Mouse (Mus musculus): ENCODE results near the gene Adgrl2.

Gene Adgrl2

DNA sequence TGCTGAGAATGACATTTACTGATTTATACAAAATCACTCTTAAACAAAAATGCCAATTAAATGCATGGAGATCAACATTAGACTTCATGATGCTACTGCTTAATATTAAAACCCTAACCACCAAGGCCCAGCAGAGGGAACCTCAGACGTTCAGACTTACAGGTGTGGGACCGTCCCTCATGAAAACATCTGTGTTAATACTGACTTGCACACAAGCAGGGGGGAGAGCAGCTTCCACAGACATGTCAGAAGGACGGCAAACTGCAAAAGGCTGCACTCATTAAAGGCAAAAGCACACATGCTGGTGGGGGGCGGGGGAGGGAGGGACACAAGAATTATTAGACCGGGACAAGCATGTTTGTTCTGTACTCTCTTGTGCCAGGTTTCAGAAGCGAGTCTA is 168.7 kb downstream of the Adgrl2 start:
- DNase-seq (ENCODE audit: low spot score), result no peak

GRCm38 (mm10) chr3:148819323-148820046 is 170.9 kb downstream of the Adgrl2 start:
- no peak for DNase-seq (ENCODE audit: low spot score)

DNA sequence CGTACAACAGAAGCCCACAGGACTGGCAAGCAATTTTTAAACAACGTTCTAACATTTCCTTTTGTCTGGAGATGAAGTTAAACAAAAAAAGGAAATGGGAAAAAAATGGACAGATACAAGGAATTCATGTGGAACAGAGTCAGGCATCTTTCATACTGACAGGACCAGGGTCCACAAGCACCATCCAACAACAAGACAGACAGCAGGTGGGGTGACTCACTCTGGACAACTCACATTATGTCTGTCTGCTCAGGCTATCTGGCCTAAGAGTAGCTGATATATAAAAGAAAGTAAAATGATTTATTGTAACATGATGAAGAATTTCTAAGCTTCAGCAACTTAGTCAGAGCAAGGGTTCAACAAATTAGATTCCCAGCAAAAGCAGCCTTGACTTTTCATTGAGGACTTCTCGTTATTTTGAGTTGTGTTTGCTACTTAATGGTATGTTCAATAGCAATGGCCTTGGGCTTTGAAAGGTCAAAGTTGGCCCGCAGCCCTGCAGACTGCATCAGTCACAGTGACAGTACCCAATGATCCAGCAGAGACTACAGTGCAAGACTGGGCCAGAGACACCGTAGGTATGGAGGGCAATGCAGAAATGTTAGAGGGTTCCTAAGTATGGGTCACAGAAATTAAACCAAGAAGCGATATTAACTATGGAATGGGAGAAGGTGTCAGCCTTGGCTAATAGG is 171.8 kb downstream of the Adgrl2 start:
- DNase-seq (ENCODE audit: low spot score), result no peak

- no peak for DNase-seq (ENCODE audit: low spot score)
Observed at GRCm38 (mm10) chr3:148817491-148817890, 172.9 kb downstream of the Adgrl2 start.

DNA sequence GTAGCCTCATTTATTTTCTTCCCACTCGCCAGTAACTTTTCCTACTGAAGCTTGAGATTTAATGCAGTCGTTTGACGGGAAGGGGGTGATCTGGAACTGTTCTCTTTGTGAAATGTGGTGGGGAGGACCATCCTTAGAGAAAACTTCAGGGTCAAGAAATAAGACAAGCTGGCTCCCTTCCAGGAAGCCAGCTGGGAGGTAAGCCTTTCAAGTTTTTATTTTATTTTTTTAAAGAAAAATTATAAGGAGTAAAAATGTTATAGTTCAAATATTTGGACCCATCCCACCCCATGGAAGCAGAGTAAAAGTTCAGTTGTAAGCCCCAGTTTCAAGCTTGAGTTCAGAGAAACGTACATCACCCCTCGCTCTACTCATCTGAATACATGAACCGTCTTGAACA is 177.2 kb downstream of the Adgrl2 start:
- DNase-seq (ENCODE audit: low spot score), result no peak

GRCm38 (mm10) chr3:148812059-148812458 is 178.3 kb downstream of the Adgrl2 start:
- no peak for DNase-seq (ENCODE audit: low spot score)

DNA sequence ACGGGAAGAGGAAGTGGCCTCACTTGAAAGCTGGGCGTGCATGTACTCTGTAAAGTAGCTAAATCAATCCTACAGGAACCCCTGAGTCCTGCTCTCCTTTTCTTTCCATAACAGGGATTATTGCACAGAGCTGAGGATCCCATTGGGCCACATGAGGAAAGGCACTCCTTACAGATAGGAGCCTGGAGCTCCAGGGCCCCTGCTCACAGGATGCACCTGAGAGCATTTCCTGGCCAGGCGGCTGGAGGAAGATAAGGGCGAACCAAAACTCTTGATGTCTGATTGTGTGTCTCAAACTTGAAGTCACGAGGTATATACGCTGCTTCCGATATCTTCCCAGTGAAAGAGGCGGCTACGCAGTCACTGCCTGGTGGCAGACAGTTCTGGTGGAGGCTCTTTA is 183.4 kb downstream of the Adgrl2 start:
- DNase-seq (ENCODE audit: low spot score), result no peak

- DNase-seq (ENCODE audit: low spot score), result no peak
Observed at GRCm38 (mm10) chr3:148793286-148793913, 197.0 kb downstream of the Adgrl2 start.

- no peak for DNase-seq (ENCODE audit: low spot score)
Observed at GRCm38 (mm10) chr3:148770310-148770709, 220.0 kb downstream of the Adgrl2 start.
